Mouse (Mus musculus) kidney, postnatal 14 days (tissue): ENCODE measurements at regions not wholly inside any gene's neighbourhood (a gene's known extent, or its start where the extent isn't known, plus 50 kb on each side); places are given as distances from the start of the nearest gene placed in this dataset.
"Not testable (repeated sequence)": the region's sequence is repeated elsewhere in the genome, so short reads cannot be mapped to it uniquely, and the experiment has no call there.

Experiments
- DNase-seq: peaks from one replicate; pipeline ENCODE4 v3.0.0; 2022; ENCODE audit warnings: mixed read lengths

GRCm38 (mm10) chr5:76081379-76081778, 58.7 kb upstream of the Srd5a3 start:
- not testable (repeated sequence) for DNase-seq

GRCm38 (mm10) chr5:76080429-76080828, 59.6 kb upstream of the Srd5a3 start:
- DNase-seq, result no peak

- peak; percentile 65 for DNase-seq
Observed at GRCm38 (mm10) chr5:76079204-76080025, 60.7 kb upstream of the Srd5a3 start.

- no peak for DNase-seq
Observed at GRCm38 (mm10) chr5:76078485-76078884, 61.6 kb upstream of the Srd5a3 start.

- no peak for DNase-seq
Observed at GRCm38 (mm10) chr5:76076283-76076682, 63.8 kb upstream of the Srd5a3 start.

- DNase-seq, result peak; percentile 67
Observed at GRCm38 (mm10) chr5:76075401-76075800, 64.7 kb upstream of the Srd5a3 start.

- DNase-seq, result no peak
Observed at GRCm38 (mm10) chr5:76067881-76068280, 72.2 kb upstream of the Srd5a3 start.

GRCm38 (mm10) chr5:76067231-76067630, 72.8 kb upstream of the Srd5a3 start:
- peak; percentile 12 for DNase-seq

GRCm38 (mm10) chr5:76065789-76066188, 74.3 kb upstream of the Srd5a3 start:
- DNase-seq, result no peak

- DNase-seq, result no peak
Observed at GRCm38 (mm10) chr5:76065227-76065626, 74.8 kb upstream of the Srd5a3 start.

- DNase-seq, result no peak
Observed at GRCm38 (mm10) chr5:76064686-76065085, 75.4 kb upstream of the Srd5a3 start.

- DNase-seq, result no peak
Observed at GRCm38 (mm10) chr5:76063473-76063872, 76.6 kb upstream of the Srd5a3 start.

- no peak for DNase-seq
Observed at GRCm38 (mm10) chr5:76058011-76058410, 79.8 kb upstream of the Kdr start.

GRCm38 (mm10) chr5:76055849-76056248, 77.6 kb upstream of the Kdr start:
- DNase-seq, result no peak

GRCm38 (mm10) chr5:76052782-76053181, 74.5 kb upstream of the Kdr start:
- no peak for DNase-seq

- no peak for DNase-seq
Observed at GRCm38 (mm10) chr5:76051658-76052057, 73.4 kb upstream of the Kdr start.

- no peak for DNase-seq
Observed at GRCm38 (mm10) chr5:76048103-76048874, 70.0 kb upstream of the Kdr start.

GRCm38 (mm10) chr5:76043521-76044510, 65.6 kb upstream of the Kdr start:
- DNase-seq, result no peak

GRCm38 (mm10) chr5:76040454-76041203, 62.4 kb upstream of the Kdr start:
- peak; percentile 24 for DNase-seq

- DNase-seq, result no peak
Observed at GRCm38 (mm10) chr5:76028729-76029128, 50.5 kb upstream of the Kdr start.
